Mouse (Mus musculus): ENCODE measurements around the gene Ppan.

DNA sequence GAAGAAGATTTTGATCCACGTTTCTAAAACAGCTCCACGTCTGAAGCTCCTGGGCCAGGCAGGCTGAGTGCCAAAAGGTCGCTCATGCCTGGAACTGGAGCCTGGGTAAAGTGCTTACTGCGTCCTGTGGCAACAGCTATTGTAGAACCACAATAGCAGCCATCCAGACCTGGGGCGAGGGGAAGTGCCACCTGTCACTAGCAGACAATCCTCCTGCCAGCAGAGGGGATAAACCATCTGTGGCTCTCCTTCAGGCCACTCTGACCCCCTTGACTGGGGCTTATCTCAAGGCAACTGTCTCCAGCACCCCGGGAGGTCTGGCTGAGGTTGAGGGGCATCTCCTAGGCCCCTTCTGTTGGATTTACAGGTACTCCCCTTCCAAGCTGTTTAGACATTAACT lies 49.0 kb upstream of the Ppan start:
- TF ChIP-seq CTCF (IDR thresholded peaks at IDR 0.05; ENCODE audit: borderline replicate concordance, extremely low read depth, insufficient read depth, insufficient read length) (no peak), POLR2A (IDR thresholded peaks at IDR 0.05; ENCODE audit: borderline replicate concordance, extremely low read depth, insufficient read depth, insufficient read length, poor library complexity, severe bottlenecking) (no peak)

All from brain, embryonic 14.5 days (tissue).